Mouse (Mus musculus): ENCODE results near the gene S100a2. TPM values are rescaled to one million over a fixed set of nuclear protein-coding genes. Genes with fewer than 3 reads are reported as not detected.

The S100a2 gene
- polyA plus RNA-seq, 1 experiment from 2014 or later: not detected

DNA sequence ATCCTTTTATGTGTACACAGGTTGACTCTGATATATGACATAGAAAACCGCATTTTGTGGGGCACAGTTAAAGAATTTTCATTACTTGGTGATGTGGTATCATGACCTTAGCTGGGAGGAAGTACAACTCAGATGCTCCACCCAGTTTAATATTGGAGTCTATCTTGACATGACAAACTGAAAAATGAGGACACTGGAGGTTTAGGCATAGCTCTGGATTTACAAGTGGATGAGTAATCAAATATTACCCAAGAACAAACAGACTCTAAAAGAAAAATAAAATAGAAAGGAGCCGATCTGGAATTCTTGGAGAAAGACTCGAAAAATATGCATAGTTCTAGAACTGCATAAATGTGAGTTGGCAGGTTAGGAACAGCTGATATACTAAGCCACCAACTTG is 14.7 kb upstream of the S100a2 start:
- H3K4me2 ChIP-seq (replicated peaks; ENCODE audit: low read depth, low read length): no peak overlapping the region
- H3K4me1 ChIP-seq (ENCODE audit: control insufficient read depth, insufficient read depth, low read length): no peaks in the 10 kb centered on the region
- no peaks in the 10 kb centered on the region for H3K9me3 ChIP-seq (ENCODE audit: control insufficient read depth, low read depth, low read length)
- no peak overlapping the region for H3K4me3 ChIP-seq (ENCODE audit: low read depth, low read length)
- no peak for ATAC-seq (ENCODE audit: insufficient number of reproducible peaks, insufficient read depth, low FRiP score, low read depth)
- no peak overlapping the region for H3K27ac ChIP-seq (ENCODE audit: low read length)
- H3K27me3 ChIP-seq (ENCODE audit: control insufficient read depth, insufficient read depth, low read length): no peaks in the 10 kb centered on the region
- H3K36me3 ChIP-seq (ENCODE audit: control insufficient read depth, insufficient read depth, low read length): no peaks in the 10 kb centered on the region
- WGBS: 68% methylated on average over 3 of the region's 3 CpGs
- no peak overlapping the region for H3K9ac ChIP-seq (replicated peaks; ENCODE audit: low read depth, low read length)

DNA sequence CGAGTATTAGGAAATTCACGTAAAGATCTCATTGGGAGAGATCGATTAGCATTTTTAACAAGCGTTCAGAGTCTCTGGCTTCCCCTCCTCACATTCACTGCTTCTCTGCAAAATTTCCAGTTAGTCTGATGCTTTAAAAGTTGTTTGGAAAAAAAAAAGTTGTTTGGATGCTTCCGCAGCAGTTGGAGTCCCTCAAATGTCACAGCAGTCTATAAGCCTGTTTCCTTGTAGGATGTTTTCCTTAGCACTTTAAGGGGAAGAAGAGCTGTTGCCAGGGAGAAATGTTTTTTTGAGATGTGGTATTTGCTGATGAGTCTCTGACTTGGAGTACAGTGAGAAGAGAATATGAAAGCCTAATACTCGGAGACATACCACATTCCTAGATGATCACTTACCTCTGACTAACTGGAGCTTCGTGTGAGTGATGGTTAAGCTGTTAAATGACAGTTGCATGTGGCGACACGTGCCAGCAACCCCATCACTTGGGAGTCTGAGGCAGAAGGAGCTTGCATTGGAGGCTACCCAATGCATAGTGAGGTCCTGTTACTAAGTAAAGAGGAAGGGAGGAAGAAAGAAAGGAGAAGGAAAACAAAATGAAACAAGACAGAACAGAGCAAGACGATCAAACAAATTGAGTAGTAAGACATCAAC is 13.6 kb upstream of the S100a2 start:
- Histone ChIP-seq H3K27me3 (ENCODE audit: control insufficient read depth, insufficient read depth, low read length) (no peaks in the 10 kb centered on the region), H3K9me3 (ENCODE audit: control insufficient read depth, low read depth, low read length) (no peaks in the 10 kb centered on the region), H3K4me2 (replicated peaks; ENCODE audit: low read depth, low read length) (no peak overlapping the region), H3K9ac (replicated peaks; ENCODE audit: low read depth, low read length) (no peak overlapping the region), H3K4me3 (ENCODE audit: low read depth, low read length) (no peak overlapping the region), H3K4me1 (ENCODE audit: control insufficient read depth, insufficient read depth, low read length) (no peaks in the 10 kb centered on the region), H3K36me3 (ENCODE audit: control insufficient read depth, insufficient read depth, low read length) (no peaks in the 10 kb centered on the region), H3K27ac (ENCODE audit: low read length) (peak overlapping the region; percentile 10; the same call in 1 of the 2 replicates)
- ATAC-seq (ENCODE audit: insufficient number of reproducible peaks, insufficient read depth, low FRiP score, low read depth): no peak
- WGBS: 68% methylated on average over 10 of the region's 10 CpGs

DNA sequence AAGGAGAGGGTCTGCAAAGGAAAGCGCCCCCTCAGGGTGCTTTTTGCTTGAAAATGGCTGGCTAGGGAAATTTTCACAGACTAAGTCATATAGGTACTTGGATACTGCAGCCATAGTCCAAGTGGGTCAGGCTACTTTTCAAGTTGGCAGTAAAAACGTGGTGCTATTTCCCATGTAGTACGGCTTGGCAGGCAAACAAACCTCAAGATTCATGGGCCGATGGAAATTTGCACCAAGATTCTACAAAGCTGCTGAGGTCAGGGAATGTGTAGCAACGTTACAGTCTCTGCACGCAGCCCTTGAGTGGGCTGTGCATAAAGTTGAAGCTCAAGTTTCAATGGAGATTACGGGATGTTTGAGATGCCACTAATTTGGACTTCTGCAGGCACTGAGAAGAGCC is 10.6 kb upstream of the S100a2 start:
- no peak overlapping the region for H3K9ac ChIP-seq (replicated peaks; ENCODE audit: low read depth, low read length)
- H3K4me2 ChIP-seq (replicated peaks; ENCODE audit: low read depth, low read length): no peak overlapping the region
- no peak overlapping the region for H3K4me3 ChIP-seq (ENCODE audit: low read depth, low read length)
- H3K9me3 ChIP-seq (ENCODE audit: control insufficient read depth, low read depth, low read length): no peaks in the 10 kb centered on the region
- H3K36me3 ChIP-seq (ENCODE audit: control insufficient read depth, insufficient read depth, low read length): no peaks in the 10 kb centered on the region
- no peaks in the 10 kb centered on the region for H3K27me3 ChIP-seq (ENCODE audit: control insufficient read depth, insufficient read depth, low read length)
- 59% methylated on average over 7 of the region's 7 CpGs for WGBS
- H3K4me1 ChIP-seq (ENCODE audit: control insufficient read depth, insufficient read depth, low read length): no peaks in the 10 kb centered on the region
- H3K27ac ChIP-seq (ENCODE audit: low read length): no peak overlapping the region
- no peak for ATAC-seq (ENCODE audit: insufficient number of reproducible peaks, insufficient read depth, low FRiP score, low read depth)

DNA sequence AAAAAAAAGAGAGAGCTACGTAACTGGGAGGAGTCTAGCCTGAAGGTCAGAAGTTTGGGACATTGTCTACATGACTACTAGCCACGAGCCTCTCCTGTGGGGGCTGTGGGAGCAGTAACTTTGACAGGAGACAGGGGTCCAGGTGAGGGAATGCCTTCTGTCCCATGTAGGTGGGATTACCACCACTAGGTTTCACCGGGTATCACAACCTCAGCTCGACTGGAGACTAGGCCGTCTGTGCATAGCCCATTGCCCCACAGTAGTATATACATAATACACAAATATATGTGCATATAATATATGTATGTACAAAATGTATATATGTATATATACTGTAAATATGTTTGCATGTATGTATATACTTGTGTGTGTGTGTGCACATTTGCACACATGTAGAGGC is 8.9 kb upstream of the S100a2 start:
- Histone ChIP-seq H3K4me1 (ENCODE audit: control insufficient read depth, insufficient read depth, low read length) (no peaks in the 10 kb centered on the region), H3K27me3 (ENCODE audit: control insufficient read depth, insufficient read depth, low read length) (no peaks in the 10 kb centered on the region), H3K36me3 (ENCODE audit: control insufficient read depth, insufficient read depth, low read length) (no peaks in the 10 kb centered on the region), H3K4me2 (replicated peaks; ENCODE audit: low read depth, low read length) (no peak overlapping the region), H3K27ac (ENCODE audit: low read length) (no peak overlapping the region), H3K4me3 (ENCODE audit: low read depth, low read length) (no peak overlapping the region), H3K9ac (replicated peaks; ENCODE audit: low read depth, low read length) (no peak overlapping the region), H3K9me3 (ENCODE audit: control insufficient read depth, low read depth, low read length) (no peaks in the 10 kb centered on the region)
- no peak for ATAC-seq (ENCODE audit: insufficient number of reproducible peaks, insufficient read depth, low FRiP score, low read depth)
- 95% methylated on average over 5 of the region's 5 CpGs for WGBS

DNA sequence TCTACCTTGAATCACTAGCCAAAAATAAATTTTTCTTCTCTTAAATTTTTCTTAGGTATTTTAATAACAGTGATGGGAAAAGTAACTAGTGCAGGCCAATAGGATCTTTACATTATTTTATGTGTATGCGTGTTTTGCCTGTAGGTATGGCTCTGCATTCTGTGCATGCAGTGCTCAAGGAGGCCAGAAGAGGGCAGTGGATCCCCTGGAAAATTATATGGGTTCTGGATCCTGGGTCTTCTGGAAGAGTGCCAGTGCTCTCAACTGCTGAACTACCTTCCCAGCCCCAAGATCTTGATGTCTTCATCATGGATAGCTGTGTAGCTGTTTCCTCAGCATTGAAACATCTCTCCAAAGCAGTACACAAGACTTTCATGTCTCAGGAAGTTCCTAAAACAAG is 7.9 kb upstream of the S100a2 start:
- H3K4me1 ChIP-seq (ENCODE audit: control insufficient read depth, insufficient read depth, low read length): no peaks in the 10 kb centered on the region
- ATAC-seq (ENCODE audit: insufficient number of reproducible peaks, insufficient read depth, low FRiP score, low read depth): no peak
- no peaks in the 10 kb centered on the region for H3K9me3 ChIP-seq (ENCODE audit: control insufficient read depth, low read depth, low read length)
- H3K4me3 ChIP-seq (ENCODE audit: low read depth, low read length): no peak overlapping the region
- H3K9ac ChIP-seq (replicated peaks; ENCODE audit: low read depth, low read length): no peak overlapping the region
- 98% methylated on average over 1 of the region's 1 CpGs for WGBS
- H3K27ac ChIP-seq (ENCODE audit: low read length): no peak overlapping the region
- H3K36me3 ChIP-seq (ENCODE audit: control insufficient read depth, insufficient read depth, low read length): no peaks in the 10 kb centered on the region
- H3K27me3 ChIP-seq (ENCODE audit: control insufficient read depth, insufficient read depth, low read length): no peaks in the 10 kb centered on the region
- H3K4me2 ChIP-seq (replicated peaks; ENCODE audit: low read depth, low read length): no peak overlapping the region

DNA sequence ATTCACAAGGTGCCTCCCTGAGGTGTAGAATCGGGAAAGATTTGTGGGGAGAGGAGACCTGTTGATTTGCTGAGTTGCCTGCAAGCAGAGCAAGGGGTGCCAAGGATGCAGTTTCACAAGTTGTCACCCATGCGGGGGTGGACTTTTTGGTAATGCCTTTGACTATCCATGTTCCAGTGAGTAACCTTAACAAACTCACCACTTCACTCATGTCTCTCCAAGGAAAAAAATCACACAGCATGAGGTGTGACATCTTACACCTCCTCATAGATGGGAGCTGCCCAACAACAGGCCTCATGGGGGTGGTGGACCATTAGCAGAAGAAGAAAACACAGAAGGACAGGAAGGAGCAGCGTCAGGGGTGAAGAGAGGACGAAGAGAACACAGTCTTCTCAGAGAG is 7.5 kb upstream of the S100a2 start:
- no peak overlapping the region for H3K27ac ChIP-seq (ENCODE audit: low read length)
- H3K4me3 ChIP-seq (ENCODE audit: low read depth, low read length): no peak overlapping the region
- H3K36me3 ChIP-seq (ENCODE audit: control insufficient read depth, insufficient read depth, low read length): no peaks in the 10 kb centered on the region
- 87% methylated on average over 4 of the region's 4 CpGs for WGBS
- no peaks in the 10 kb centered on the region for H3K4me1 ChIP-seq (ENCODE audit: control insufficient read depth, insufficient read depth, low read length)
- H3K9ac ChIP-seq (replicated peaks; ENCODE audit: low read depth, low read length): no peak overlapping the region
- no peak overlapping the region for H3K4me2 ChIP-seq (replicated peaks; ENCODE audit: low read depth, low read length)
- ATAC-seq (ENCODE audit: insufficient number of reproducible peaks, insufficient read depth, low FRiP score, low read depth): no peak
- H3K9me3 ChIP-seq (ENCODE audit: control insufficient read depth, low read depth, low read length): no peaks in the 10 kb centered on the region
- no peaks in the 10 kb centered on the region for H3K27me3 ChIP-seq (ENCODE audit: control insufficient read depth, insufficient read depth, low read length)

DNA sequence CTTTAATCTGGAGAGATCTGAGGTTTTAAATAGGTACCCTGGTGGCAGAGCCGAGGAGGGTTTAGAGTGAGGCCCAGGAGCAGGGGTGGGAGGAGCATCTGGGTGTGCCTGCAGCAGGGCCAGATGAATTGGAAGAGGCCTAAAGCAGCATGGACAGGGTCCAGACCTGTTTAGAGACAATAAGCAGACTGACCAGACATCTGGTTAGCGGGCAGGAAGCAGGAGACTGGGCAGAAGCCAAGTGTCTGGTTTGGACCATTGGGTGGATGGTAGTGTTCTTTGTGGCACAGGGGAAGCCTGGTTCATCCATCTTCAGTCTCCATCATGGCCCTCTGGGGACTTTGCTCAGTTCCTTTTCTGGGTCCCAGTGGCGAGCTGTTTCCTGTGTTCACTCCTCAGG is 6.2 kb upstream of the S100a2 start:
- no peak overlapping the region for H3K9ac ChIP-seq (replicated peaks; ENCODE audit: low read depth, low read length)
- H3K27me3 ChIP-seq (ENCODE audit: control insufficient read depth, insufficient read depth, low read length): no peaks in the 10 kb centered on the region
- no peak overlapping the region for H3K4me2 ChIP-seq (replicated peaks; ENCODE audit: low read depth, low read length)
- H3K4me1 ChIP-seq (ENCODE audit: control insufficient read depth, insufficient read depth, low read length): no peaks in the 10 kb centered on the region
- no peak for ATAC-seq (ENCODE audit: insufficient number of reproducible peaks, insufficient read depth, low FRiP score, low read depth)
- H3K27ac ChIP-seq (ENCODE audit: low read length): no peak overlapping the region
- no peaks in the 10 kb centered on the region for H3K36me3 ChIP-seq (ENCODE audit: control insufficient read depth, insufficient read depth, low read length)
- 40% methylated on average over 3 of the region's 3 CpGs for WGBS
- H3K4me3 ChIP-seq (ENCODE audit: low read depth, low read length): no peak overlapping the region
- H3K9me3 ChIP-seq (ENCODE audit: control insufficient read depth, low read depth, low read length): no peaks in the 10 kb centered on the region

DNA sequence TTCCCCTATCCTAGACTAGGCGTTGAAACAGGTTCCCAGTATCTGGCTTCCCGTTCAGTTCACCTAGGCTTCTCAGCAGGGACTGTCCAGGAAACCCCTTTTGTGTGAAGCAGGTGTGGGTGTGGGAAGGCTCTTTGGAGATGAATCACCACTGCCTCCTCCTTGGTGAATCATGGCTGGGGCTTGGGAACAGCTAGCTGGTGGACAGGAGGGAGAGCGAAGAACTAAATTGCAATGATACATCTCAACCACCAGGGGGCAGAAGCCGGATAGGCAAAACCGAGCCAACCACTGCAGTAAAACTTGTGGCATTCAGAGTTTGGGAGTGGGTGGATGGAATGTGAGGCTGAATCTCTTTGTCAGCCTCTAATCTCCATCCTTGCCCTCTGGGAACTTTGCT is 4.5 kb upstream of the S100a2 start:
- Histone ChIP-seq H3K36me3 (ENCODE audit: control insufficient read depth, insufficient read depth, low read length) (no peaks in the 10 kb centered on the region), H3K27ac (ENCODE audit: low read length) (no peak overlapping the region), H3K27me3 (ENCODE audit: control insufficient read depth, insufficient read depth, low read length) (no peaks in the 10 kb centered on the region), H3K9ac (replicated peaks; ENCODE audit: low read depth, low read length) (no peak overlapping the region), H3K4me2 (replicated peaks; ENCODE audit: low read depth, low read length) (no peak overlapping the region), H3K4me3 (ENCODE audit: low read depth, low read length) (no peak overlapping the region), H3K9me3 (ENCODE audit: control insufficient read depth, low read depth, low read length) (no peaks in the 10 kb centered on the region), H3K4me1 (ENCODE audit: control insufficient read depth, insufficient read depth, low read length) (no peaks in the 10 kb centered on the region)
- 35% methylated on average over 5 of the region's 5 CpGs for WGBS
- peak; percentile 43; the same call in 1 of the 2 replicates for ATAC-seq (ENCODE audit: insufficient number of reproducible peaks, insufficient read depth, low FRiP score, low read depth)

DNA sequence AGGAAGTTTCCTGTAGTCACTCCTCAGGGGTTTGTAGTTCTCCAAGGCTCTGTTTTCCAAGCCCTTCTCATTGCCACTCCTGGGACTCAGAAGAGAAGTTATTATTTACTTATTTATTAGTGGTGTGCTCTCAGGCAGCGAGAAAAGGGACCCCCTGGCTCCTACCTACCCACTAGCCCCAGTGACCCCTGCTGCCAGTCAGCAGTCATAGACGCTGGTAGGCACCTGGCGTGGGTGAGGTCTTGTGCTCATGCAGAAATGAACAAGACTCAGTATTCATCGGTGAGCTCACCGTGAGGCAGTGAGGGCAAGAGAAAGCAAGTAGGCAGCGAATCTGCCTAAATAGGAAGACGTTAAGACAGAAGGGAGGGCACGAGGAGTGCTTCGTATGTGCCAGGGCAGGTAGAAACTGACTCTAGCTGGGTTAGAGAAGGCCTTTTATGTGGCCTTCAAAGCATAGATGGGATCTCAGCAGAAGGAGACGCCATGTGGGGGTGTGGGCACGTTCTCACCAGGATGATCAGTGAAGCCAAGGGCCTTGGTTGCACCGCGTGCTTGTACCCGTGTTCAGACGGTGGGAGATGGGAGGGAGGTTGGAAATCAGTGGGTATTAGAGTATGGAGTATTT is 3.9 kb upstream of the S100a2 start:
- Histone ChIP-seq H3K9ac (replicated peaks; ENCODE audit: low read depth, low read length) (no peak overlapping the region), H3K9me3 (ENCODE audit: control insufficient read depth, low read depth, low read length) (no peaks in the 10 kb centered on the region), H3K27me3 (ENCODE audit: control insufficient read depth, insufficient read depth, low read length) (no peaks in the 10 kb centered on the region), H3K4me2 (replicated peaks; ENCODE audit: low read depth, low read length) (no peak overlapping the region), H3K4me3 (ENCODE audit: low read depth, low read length) (no peak overlapping the region), H3K27ac (ENCODE audit: low read length) (peak overlapping the region; percentile 62), H3K36me3 (ENCODE audit: control insufficient read depth, insufficient read depth, low read length) (no peaks in the 10 kb centered on the region), H3K4me1 (ENCODE audit: control insufficient read depth, insufficient read depth, low read length) (no peaks in the 10 kb centered on the region)
- 83% methylated on average over 15 of the region's 15 CpGs for WGBS
- no peak for ATAC-seq (ENCODE audit: insufficient number of reproducible peaks, insufficient read depth, low FRiP score, low read depth)
